Mouse (Mus musculus): ENCODE measurements around the gene Actn4. TPM values are rescaled to one million over a fixed set of nuclear protein-coding genes. Genes with fewer than 3 reads are reported as not detected.
A peak's percentile ranks its signal among the peaks of the same experiment; 100 is the strongest.

The Actn4 gene
- total RNA-seq (2021), result 10 to 100 TPM; 29.6 to 46.1 TPM
- long read RNA-seq, experiment 1, transcript Actn4-201 (21 exons, 3,877 nt), result major isoform, 38 of 56 reads
- long read RNA-seq, experiment 1, partial matches to known transcripts, result 4 of 56 reads
- long read RNA-seq, experiment 1, other reads (novel, unspliced or antisense), result 14 of 56 reads
- long read RNA-seq, experiment 2, transcript Actn4-201 (21 exons, 3,877 nt), result major isoform, 18 of 33 reads
- long read RNA-seq, experiment 2, partial matches to known transcripts, result 6 of 33 reads
- long read RNA-seq, experiment 2, other reads (novel, unspliced or antisense), result 9 of 33 reads

- DNase-seq (ENCODE audit: low spot score), result peak; percentile 97
Observed at GRCm38 (mm10) chr7:28961927-28962670, at the start of gene Actn4. Gene Actn4, minus strand, starts transcription at chr7:28962340.

- no peak for DNase-seq (ENCODE audit: low spot score)
Observed at GRCm38 (mm10) chr7:29008714-29009113, 46.6 kb upstream of the Actn4 start.

- no peak for DNase-seq (ENCODE audit: low spot score)
Observed at GRCm38 (mm10) chr7:29008171-29008570, 46.0 kb upstream of the Actn4 start.

GRCm38 (mm10) chr7:29007224-29008101 is 45.3 kb upstream of the Actn4 start:
- DNase-seq (ENCODE audit: low spot score), result no peak

GRCm38 (mm10) chr7:29000651-29001605 is 38.8 kb upstream of the Actn4 start:
- DNase-seq (ENCODE audit: low spot score), result peak; percentile 65

- DNase-seq (ENCODE audit: low spot score), result no peak
Observed at GRCm38 (mm10) chr7:28993402-28993801, 31.3 kb upstream of the Actn4 start.

GRCm38 (mm10) chr7:28992997-28993396 is 30.9 kb upstream of the Actn4 start:
- no peak for DNase-seq (ENCODE audit: low spot score)

GRCm38 (mm10) chr7:28991616-28992015 is 29.5 kb upstream of the Actn4 start:
- DNase-seq (ENCODE audit: low spot score), result no peak

- DNase-seq (ENCODE audit: low spot score), result no peak
Observed at GRCm38 (mm10) chr7:28990766-28991273, 28.7 kb upstream of the Actn4 start.

GRCm38 (mm10) chr7:28985207-28985606 is 23.1 kb upstream of the Actn4 start:
- DNase-seq (ENCODE audit: low spot score), result no peak

- no peak for DNase-seq (ENCODE audit: low spot score)
Observed at GRCm38 (mm10) chr7:28984452-28984851, 22.3 kb upstream of the Actn4 start.

- no peak for DNase-seq (ENCODE audit: low spot score)
Observed at GRCm38 (mm10) chr7:28983849-28984248, 21.7 kb upstream of the Actn4 start.

GRCm38 (mm10) chr7:28983141-28983564 is 21.0 kb upstream of the Actn4 start:
- no peak for DNase-seq (ENCODE audit: low spot score)

- no peak for DNase-seq (ENCODE audit: low spot score)
Observed at GRCm38 (mm10) chr7:28982274-28983013, 20.3 kb upstream of the Actn4 start.

- DNase-seq (ENCODE audit: low spot score), result peak; percentile 97
Observed at GRCm38 (mm10) chr7:28981651-28982273, 19.6 kb upstream of the Actn4 start, which contains the start of the genes Eif3k and Map4k1. Gene Eif3k, minus strand, starts transcription at chr7:28981864. Gene Map4k1, plus strand, starts transcription at chr7:28982050.

GRCm38 (mm10) chr7:28977556-28977955 is 15.4 kb upstream of the Actn4 start:
- DNase-seq (ENCODE audit: low spot score), result no peak

GRCm38 (mm10) chr7:28973025-28973424 is 10.9 kb upstream of the Actn4 start:
- DNase-seq (ENCODE audit: low spot score), result no peak

- DNase-seq (ENCODE audit: low spot score), result peak; percentile 77
Observed at GRCm38 (mm10) chr7:28972542-28972985, 10.4 kb upstream of the Actn4 start.

GRCm38 (mm10) chr7:28971770-28972269 is 9.7 kb upstream of the Actn4 start:
- peak; percentile 67 for DNase-seq (ENCODE audit: low spot score)

All from gastrocnemius, adult 18-20 months (tissue).